Mouse (Mus musculus) liver, embryonic 16.5 days (tissue): ENCODE results near the gene Krt13. TPM values are rescaled to one million over a fixed set of nuclear protein-coding genes. Genes with fewer than 3 reads are reported as not detected.

Experiments used
- ATAC-seq: fragments of 200-750 bp; cut with Nextera tagmentation; 2 replicates; pipeline ENCODE4 v1.8.0; 2017; ENCODE audit warnings: low read depth, mild to moderate bottlenecking, moderate number of reproducible peaks, moderate library complexity
- H3K27ac ChIP-seq: fragments of 300-500 bp; sonication (generic); 2 replicates; pipeline ENCODE4 v1.5.1; 2014; ENCODE audit warnings: mild to moderate bottlenecking, low read length
- H3K27me3 ChIP-seq: fragments of 300-500 bp; sonication (generic); 2 replicates; pipeline ENCODE4 v1.6.1; 2014; ENCODE audit warnings: low read depth, low read length, mixed read lengths; ENCODE audit not compliant: control insufficient read depth, insufficient read depth
- H3K36me3 ChIP-seq: fragments of 300-500 bp; sonication (generic); 2 replicates; pipeline ENCODE4 v1.6.1; 2014; ENCODE audit warnings: mild to moderate bottlenecking; ENCODE audit not compliant: control insufficient read depth, insufficient read depth
- H3K4me1 ChIP-seq: fragments of 300-500 bp; sonication (generic); 2 replicates; pipeline ENCODE4 v1.6.1; 2014; ENCODE audit warnings: low read depth, low read length, mixed read lengths; ENCODE audit not compliant: control insufficient read depth
- H3K4me2 ChIP-seq: fragments of 300-500 bp; sonication (generic); 2 replicates; pipeline ENCODE4 v1.6.1; 2014; ENCODE audit warnings: low read depth, low read length, mixed read lengths
- H3K4me3 ChIP-seq: fragments of 300-500 bp; sonication (generic); 2 replicates; pipeline ENCODE4 v1.5.1; 2014; ENCODE audit warnings: low read depth, mild to moderate bottlenecking, low read length
- H3K9ac ChIP-seq: fragments of 300-500 bp; sonication (generic); 2 replicates; pipeline ENCODE4 v1.6.1; 2014; ENCODE audit warnings: low read depth, low read length
- H3K9me3 ChIP-seq: fragments of 300-500 bp; sonication (generic); replicated peaks from 2 replicates; pipeline ENCODE4 v1.6.1; 2016; ENCODE audit warnings: low read length; ENCODE audit not compliant: control insufficient read depth
- WGBS: fragments of 180-500 bp; shearing (Covaris S2); extraction: QIAGEN DNeasy Blood & Tissue Kit; methylation state at CpG from one replicate; pipeline ENCODE4 v1.1.7; 2014; ENCODE audit not compliant: insufficient replicate concordance; 5-methylcytosine and 5-hydroxymethylcytosine counted together
- polyA plus RNA-seq: library from polyadenylated mRNA; unstranded; fragments of >200 nt; fragmentation: Nextera tagmentation; extraction: Ambion mirVana; gene quantifications from 2 replicates; pipeline ENCODE4 v1.2.1, GENCODE M21; 2015

Gene Krt13
- polyA plus RNA-seq, 1 experiment from 2014 or later: not detected

- Histone ChIP-seq H3K27ac (no peak overlapping the region), H3K9ac (no peak overlapping the region), H3K36me3 (no peaks in the 10 kb centered on the region), H3K4me2 (no peak overlapping the region), H3K4me3 (no peak overlapping the region), H3K9me3 (no peaks in the 10 kb centered on the region), H3K4me1 (no peaks in the 10 kb centered on the region), H3K27me3 (peaks cover 20% of the 10 kb centered on the region)
- ATAC-seq: no peak
- WGBS: 44% methylated on average over 5 of the region's 5 CpGs
These were observed 26.4 kb upstream of the Krt13 start for GRCm38 (mm10) chr11:100147566-100148353.

DNA sequence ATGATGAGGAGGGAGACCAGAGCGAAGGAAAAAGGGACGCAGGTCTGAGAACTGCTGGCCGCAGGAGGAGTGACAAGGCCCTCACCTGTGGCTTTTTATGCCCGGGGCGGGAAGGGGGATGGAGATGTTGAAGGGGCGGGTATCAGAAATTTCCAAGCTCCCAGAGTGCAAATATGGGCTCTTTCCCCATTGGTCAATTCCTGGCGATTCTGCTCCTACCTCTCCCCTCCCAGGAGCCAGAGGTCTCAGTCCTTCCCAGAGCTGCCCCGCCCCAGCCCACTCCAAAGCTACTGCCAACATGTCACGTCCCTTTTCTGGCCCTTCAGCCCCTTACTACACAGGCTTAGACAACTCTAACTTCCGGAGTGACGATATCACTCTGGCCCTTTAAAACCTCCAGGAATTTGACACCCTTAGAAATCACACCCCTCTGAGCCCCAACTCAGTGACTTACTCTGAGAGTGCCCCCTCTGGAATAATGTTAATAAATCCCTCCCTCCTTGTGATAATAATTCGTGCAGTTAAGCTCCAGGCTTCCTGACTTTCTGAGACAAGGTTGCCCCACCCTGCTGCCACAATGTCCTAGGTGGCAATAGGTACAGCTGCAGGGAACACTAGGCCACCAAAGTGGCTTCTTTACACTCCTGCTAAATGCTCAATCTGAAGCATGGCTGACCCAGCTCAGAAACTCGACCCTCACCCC lies 24.6 kb upstream of the Krt13 start:
- H3K4me2 ChIP-seq: no peak overlapping the region
- H3K36me3 ChIP-seq: no peaks in the 10 kb centered on the region
- no peak for ATAC-seq
- 3% methylated on average over 13 of the region's 13 CpGs for WGBS
- H3K4me1 ChIP-seq: no peaks in the 10 kb centered on the region
- peaks cover 20% of the 10 kb centered on the region for H3K27me3 ChIP-seq
- no peaks in the 10 kb centered on the region for H3K9me3 ChIP-seq
- H3K9ac ChIP-seq: no peak overlapping the region
- H3K4me3 ChIP-seq: no peak overlapping the region
- H3K27ac ChIP-seq: no peak overlapping the region

DNA sequence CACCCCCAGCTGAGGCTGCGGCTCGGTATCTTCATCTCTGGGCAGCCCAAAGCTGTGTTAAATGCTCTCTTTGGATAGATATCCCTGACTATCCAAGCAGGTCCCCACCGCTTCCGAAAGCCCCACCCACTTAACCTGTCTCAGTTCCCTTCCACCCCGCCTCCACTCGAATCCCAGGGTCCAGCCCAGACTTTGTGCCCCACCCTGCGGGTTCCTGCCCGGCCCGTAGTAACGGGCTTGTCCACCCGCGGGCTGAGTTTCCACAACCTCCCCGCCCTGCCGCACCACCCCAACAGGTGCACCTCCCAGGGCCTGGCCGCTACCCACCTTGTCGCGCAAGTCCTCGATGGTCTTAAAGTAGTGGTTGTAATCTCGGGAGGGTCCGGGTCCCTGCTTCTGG lies 23.7 kb upstream of the Krt13 start:
- no peak overlapping the region for H3K4me2 ChIP-seq
- H3K27me3 ChIP-seq: peaks cover 20% of the 10 kb centered on the region
- no peak overlapping the region for H3K27ac ChIP-seq
- H3K4me1 ChIP-seq: no peaks in the 10 kb centered on the region
- H3K9me3 ChIP-seq: no peaks in the 10 kb centered on the region
- 2% methylated on average over 20 of the region's 20 CpGs for WGBS
- H3K36me3 ChIP-seq: no peaks in the 10 kb centered on the region
- no peak overlapping the region for H3K4me3 ChIP-seq
- no peak overlapping the region for H3K9ac ChIP-seq
- no peak for ATAC-seq

- Histone ChIP-seq H3K9ac (no peak overlapping the region), H3K27ac (no peak overlapping the region), H3K4me1 (no peaks in the 10 kb centered on the region), H3K4me3 (no peak overlapping the region), H3K27me3 (peaks cover 14% of the 10 kb centered on the region), H3K36me3 (no peaks in the 10 kb centered on the region), H3K9me3 (no peaks in the 10 kb centered on the region), H3K4me2 (no peak overlapping the region)
- no peak for ATAC-seq
- WGBS: 77% methylated on average over 21 of the region's 21 CpGs
These were observed 19.6 kb upstream of the Krt13 start for GRCm38 (mm10) chr11:100140966-100141365.

DNA sequence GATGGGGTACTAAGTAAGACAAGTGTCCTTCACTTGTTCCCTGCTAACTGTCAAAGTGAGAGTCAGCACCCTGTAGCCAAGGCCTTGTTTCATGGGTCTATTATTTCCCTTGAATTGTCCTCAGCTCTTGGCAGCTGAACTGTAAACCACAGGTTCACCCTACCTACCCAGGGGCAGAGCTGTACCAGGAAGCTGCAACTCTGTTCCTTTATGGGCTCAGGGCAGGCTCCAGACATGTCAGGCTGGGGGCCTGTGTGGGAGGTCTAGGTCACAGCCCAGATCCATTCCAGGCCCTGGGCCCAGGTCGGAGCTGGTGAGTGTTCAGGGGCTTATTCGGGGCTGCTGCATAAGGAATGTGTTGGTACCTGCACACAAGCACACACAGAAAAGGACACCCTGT lies 18.0 kb upstream of the Krt13 start:
- H3K4me3 ChIP-seq: no peak overlapping the region
- WGBS: 66% methylated on average over 2 of the region's 2 CpGs
- no peaks in the 10 kb centered on the region for H3K9me3 ChIP-seq
- H3K4me1 ChIP-seq: no peaks in the 10 kb centered on the region
- no peaks in the 10 kb centered on the region for H3K36me3 ChIP-seq
- no peak overlapping the region for H3K27ac ChIP-seq
- no peak overlapping the region for H3K9ac ChIP-seq
- no peak for ATAC-seq
- H3K27me3 ChIP-seq: no peaks in the 10 kb centered on the region; the same call in 1 of the 2 replicates
- H3K4me2 ChIP-seq: no peak overlapping the region

DNA sequence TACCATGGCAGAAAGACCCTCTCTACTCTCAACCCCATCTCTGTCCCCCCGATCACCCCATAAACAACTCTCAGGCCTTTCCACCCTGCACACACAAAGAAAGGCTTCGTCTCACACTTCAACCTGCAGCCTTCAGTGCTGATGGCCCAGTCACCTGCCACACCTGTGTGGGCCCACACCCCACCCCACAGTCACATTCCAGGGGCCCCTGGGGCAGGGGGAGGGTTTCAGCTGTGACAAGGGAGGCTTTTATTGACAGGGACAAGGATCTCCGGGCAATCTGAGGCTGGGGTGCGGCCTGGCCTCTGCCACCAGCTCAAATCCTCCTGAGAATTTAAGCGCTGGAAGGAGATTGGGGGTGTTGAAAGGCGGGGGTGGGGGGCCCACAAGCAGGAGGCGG lies 17.4 kb upstream of the Krt13 start:
- H3K27me3 ChIP-seq: no peaks in the 10 kb centered on the region
- no peaks in the 10 kb centered on the region for H3K9me3 ChIP-seq
- no peaks in the 10 kb centered on the region for H3K36me3 ChIP-seq
- H3K4me3 ChIP-seq: no peak overlapping the region
- no peak overlapping the region for H3K4me2 ChIP-seq
- no peaks in the 10 kb centered on the region for H3K4me1 ChIP-seq
- WGBS: 57% methylated on average over 7 of the region's 7 CpGs
- H3K27ac ChIP-seq: no peak overlapping the region
- no peak overlapping the region for H3K9ac ChIP-seq
- ATAC-seq: no peak

DNA sequence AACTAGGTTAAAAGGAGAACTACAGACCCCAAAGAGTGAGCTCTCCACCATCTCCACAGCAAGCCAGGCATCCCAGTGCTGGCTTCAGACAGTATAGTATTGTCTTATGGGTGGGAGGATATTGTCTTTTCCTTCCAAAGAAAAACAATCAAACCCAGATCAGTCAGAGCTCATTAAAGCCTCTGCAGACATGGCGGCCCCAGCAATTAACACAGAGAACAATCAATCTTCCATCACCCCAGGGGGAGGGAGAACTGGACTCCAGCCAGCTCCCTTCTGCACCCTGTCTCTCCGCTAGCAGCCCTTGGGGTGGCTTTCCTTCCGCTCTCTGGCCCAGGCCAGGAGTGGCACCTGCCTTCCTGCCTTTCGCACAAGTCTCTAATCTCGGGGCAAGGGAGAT lies 16.3 kb upstream of the Krt13 start:
- ATAC-seq: no peak
- 49% methylated on average over 5 of the region's 5 CpGs for WGBS

GRCm38 (mm10) chr11:100136559-100136958 lies 15.2 kb upstream of the Krt13 start:
- no peak overlapping the region for H3K4me2 ChIP-seq
- no peaks in the 10 kb centered on the region for H3K36me3 ChIP-seq
- no peak overlapping the region for H3K4me3 ChIP-seq
- H3K9me3 ChIP-seq: no peaks in the 10 kb centered on the region
- no peak overlapping the region for H3K27ac ChIP-seq
- 19% methylated on average over 5 of the region's 5 CpGs for WGBS
- H3K9ac ChIP-seq: no peak overlapping the region
- H3K4me1 ChIP-seq: no peaks in the 10 kb centered on the region
- ATAC-seq: no peak
- no peaks in the 10 kb centered on the region for H3K27me3 ChIP-seq

More for the DNA sequence above, 16.3 kb upstream of the Krt13 start:
- no peak overlapping the region for H3K27ac ChIP-seq
- no peaks in the 10 kb centered on the region for H3K4me1 ChIP-seq
- no peak overlapping the region for H3K4me3 ChIP-seq
- H3K27me3 ChIP-seq: no peaks in the 10 kb centered on the region
- H3K36me3 ChIP-seq: no peaks in the 10 kb centered on the region
- no peak overlapping the region for H3K4me2 ChIP-seq
- H3K9me3 ChIP-seq: no peaks in the 10 kb centered on the region
- no peak overlapping the region for H3K9ac ChIP-seq

DNA sequence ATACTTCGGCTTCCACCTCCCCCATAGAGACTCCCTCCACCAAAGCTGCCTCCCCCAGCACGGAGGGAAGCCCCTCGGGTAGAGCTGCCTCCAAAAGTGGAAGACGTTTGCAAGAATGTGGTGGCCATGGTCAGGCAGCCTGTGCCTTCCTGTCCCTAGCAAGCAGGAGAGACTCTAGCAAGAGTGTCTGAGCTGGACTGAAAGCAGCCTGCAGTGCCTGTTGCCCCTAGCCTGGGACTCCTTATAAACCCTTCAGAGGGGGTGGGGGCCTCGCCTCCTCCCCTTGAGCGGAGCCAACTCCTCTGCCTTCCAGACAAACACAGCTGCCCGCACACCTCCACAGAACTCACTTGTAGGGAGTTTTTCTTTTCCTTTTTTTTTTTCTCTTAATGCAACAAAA lies 14.4 kb upstream of the Krt13 start, which contains the start of gene Krt15:
Gene Krt15 (minus strand): TSS at position 198 of the 400 bp plus-strand sequence.
- no peak for ATAC-seq
- H3K4me2 ChIP-seq: no peak within 1 kb of the TSS
- no peak within 1 kb of the TSS for H3K27ac ChIP-seq
- H3K27me3 ChIP-seq: no peaks in the 10 kb centered on the region
- WGBS: 35% methylated on average over 7 of the region's 7 CpGs
- H3K36me3 ChIP-seq: no peaks in the 10 kb centered on the region
- no peaks in the 10 kb centered on the region for H3K9me3 ChIP-seq
- no peaks in the 10 kb centered on the region for H3K4me1 ChIP-seq
- no peak within 1 kb of the TSS for H3K4me3 ChIP-seq
- H3K9ac ChIP-seq: no peak within 1 kb of the TSS
